Mouse (Mus musculus) forebrain, embryonic 12.5 days (tissue): ENCODE measurements around the gene Ppp1r15b. TPM values are rescaled to one million over a fixed set of nuclear protein-coding genes. Genes with fewer than 3 reads are reported as not detected.

ENCODE experiments used
- ATAC-seq: fragments of 200-750 bp; cut with Nextera tagmentation; 2 replicates; pipeline ENCODE4 v1.8.0; 2017; ENCODE audit warnings: moderate TSS enrichment; ENCODE audit not compliant: low FRiP score
- H3K27ac ChIP-seq: fragments of 300-500 bp; sonication (generic); 2 replicates; pipeline ENCODE4 v1.5.1; 2016; ENCODE audit warnings: mild to moderate bottlenecking
- H3K27me3 ChIP-seq: fragments of 300-500 bp; sonication (generic); 2 replicates; pipeline ENCODE4 v1.6.1; 2016; ENCODE audit warnings: mild to moderate bottlenecking
- H3K36me3 ChIP-seq: fragments of 300-500 bp; sonication (generic); replicated peaks from 2 replicates; pipeline ENCODE4 v1.6.1; 2016; ENCODE audit warnings: mild to moderate bottlenecking
- H3K4me1 ChIP-seq: fragments of 300-500 bp; sonication (generic); 2 replicates; pipeline ENCODE4 v1.6.1; 2016
- H3K4me2 ChIP-seq: fragments of 300-500 bp; sonication (generic); 2 replicates; pipeline ENCODE4 v1.6.1; 2016; ENCODE audit warnings: mild to moderate bottlenecking, moderate library complexity
- H3K4me3 ChIP-seq: fragments of 300-500 bp; sonication (generic); replicated peaks from 2 replicates; pipeline ENCODE4 v1.5.1; 2016; ENCODE audit warnings: mild to moderate bottlenecking
- H3K9ac ChIP-seq: fragments of 300-500 bp; sonication (generic); 2 replicates; pipeline ENCODE4 v1.6.1; 2016; ENCODE audit warnings: mild to moderate bottlenecking
- H3K9me3 ChIP-seq: fragments of 300-500 bp; sonication (generic); 2 replicates; pipeline ENCODE4 v1.6.1; 2016
- WGBS: fragments of 180-500 bp; shearing (Covaris S2); methylation state at CpG from one replicate; pipeline ENCODE4 v1.1.7; 2016; 5-methylcytosine and 5-hydroxymethylcytosine counted together
- polyA plus RNA-seq: library from polyadenylated mRNA; unstranded; fragments of >200 nt; fragmentation: Nextera tagmentation; extraction: Ambion mirVana; gene quantifications from 2 replicates; pipeline ENCODE4 v1.2.1, GENCODE M21; 2016

Ppp1r15b gene
- polyA plus RNA-seq, 1 experiment from 2014 or later, result 58.3 TPM

- Histone ChIP-seq H3K4me3 (no peak overlapping the region), H3K4me1 (no peaks in the 10 kb centered on the region), H3K27ac (no peak overlapping the region), H3K9me3 (no peaks in the 10 kb centered on the region), H3K9ac (no peak overlapping the region), H3K27me3 (no peaks in the 10 kb centered on the region), H3K4me2 (no peak overlapping the region), H3K36me3 (peaks cover 94% of the 10 kb centered on the region)
- ATAC-seq, result no peak
- 92% methylated on average over 7 of the region's 7 CpGs for WGBS
These were observed 37.2 kb upstream of the Ppp1r15b start for GRCm38 (mm10) chr1:133093719-133094118.

GRCm38 (mm10) chr1:133100980-133101798 lies 29.8 kb upstream of the Ppp1r15b start:
- 39% methylated on average over 17 of the region's 17 CpGs for WGBS
- H3K27ac ChIP-seq, result no peak overlapping the region
- peak; percentile 60 for ATAC-seq
- no peak overlapping the region for H3K9ac ChIP-seq
- no peaks in the 10 kb centered on the region for H3K9me3 ChIP-seq
- peaks cover 96% of the 10 kb centered on the region for H3K36me3 ChIP-seq
- no peaks in the 10 kb centered on the region for H3K4me1 ChIP-seq
- no peak overlapping the region for H3K4me2 ChIP-seq
- H3K27me3 ChIP-seq, result no peaks in the 10 kb centered on the region
- no peak overlapping the region for H3K4me3 ChIP-seq

- H3K36me3 ChIP-seq, result peaks cover 94% of the 10 kb centered on the region
- ATAC-seq, result no peak
- no peaks in the 10 kb centered on the region for H3K4me1 ChIP-seq
- no peaks in the 10 kb centered on the region for H3K9me3 ChIP-seq
- no peak overlapping the region for H3K9ac ChIP-seq
- H3K27ac ChIP-seq, result no peak overlapping the region
- H3K4me3 ChIP-seq, result no peak overlapping the region
- no peaks in the 10 kb centered on the region for H3K27me3 ChIP-seq
- no peak overlapping the region for H3K4me2 ChIP-seq
- 79% methylated on average over 5 of the region's 5 CpGs for WGBS
These were observed 28.8 kb upstream of the Ppp1r15b start for GRCm38 (mm10) chr1:133102108-133102507.

- Histone ChIP-seq H3K36me3 (peaks cover 88% of the 10 kb centered on the region), H3K9me3 (no peaks in the 10 kb centered on the region), H3K4me2 (no peak overlapping the region), H3K9ac (no peak overlapping the region), H3K4me1 (no peaks in the 10 kb centered on the region), H3K27me3 (no peaks in the 10 kb centered on the region), H3K4me3 (no peak overlapping the region), H3K27ac (no peak overlapping the region)
- no peak for ATAC-seq
- WGBS, result 95% methylated on average over 7 of the region's 7 CpGs
These were observed 27.6 kb upstream of the Ppp1r15b start for GRCm38 (mm10) chr1:133103315-133103714.

GRCm38 (mm10) chr1:133103871-133104270 lies 27.1 kb upstream of the Ppp1r15b start:
- no peak overlapping the region for H3K4me2 ChIP-seq
- no peak overlapping the region for H3K4me3 ChIP-seq
- H3K27ac ChIP-seq, result no peak overlapping the region
- 91% methylated on average over 6 of the region's 6 CpGs for WGBS
- H3K36me3 ChIP-seq, result peaks cover 82% of the 10 kb centered on the region
- H3K27me3 ChIP-seq, result no peaks in the 10 kb centered on the region
- no peak for ATAC-seq
- no peak overlapping the region for H3K9ac ChIP-seq
- H3K9me3 ChIP-seq, result no peaks in the 10 kb centered on the region
- no peaks in the 10 kb centered on the region for H3K4me1 ChIP-seq

- Histone ChIP-seq H3K9me3 (0 out of 2 replicates have a peak, but pooled peaks cover 4% of the 10 kb centered on the region), H3K9ac (no peak overlapping the region), H3K27me3 (no peaks in the 10 kb centered on the region), H3K27ac (no peak overlapping the region), H3K36me3 (peaks cover 6% of the 10 kb centered on the region; the same call in 1 of the 2 replicates), H3K4me3 (no peak overlapping the region), H3K4me2 (no peak overlapping the region), H3K4me1 (no peaks in the 10 kb centered on the region)
- no peak for ATAC-seq
- 95% methylated on average over 4 of the region's 4 CpGs for WGBS
These were observed 14.8 kb upstream of the Ppp1r15b start for GRCm38 (mm10) chr1:133116108-133116507.

GRCm38 (mm10) chr1:133118127-133118526 lies 12.8 kb upstream of the Ppp1r15b start:
- H3K36me3 ChIP-seq, result 0 out of 2 replicates have a peak, but pooled peaks cover under 1% of the 10 kb centered on the region
- H3K27me3 ChIP-seq, result no peaks in the 10 kb centered on the region
- 91% methylated on average over 5 of the region's 5 CpGs for WGBS
- no peak overlapping the region for H3K27ac ChIP-seq
- no peak overlapping the region for H3K4me3 ChIP-seq
- H3K9me3 ChIP-seq, result 0 out of 2 replicates have a peak, but pooled peaks cover 4% of the 10 kb centered on the region
- H3K9ac ChIP-seq, result no peak overlapping the region
- no peaks in the 10 kb centered on the region for H3K4me1 ChIP-seq
- no peak for ATAC-seq
- no peak overlapping the region for H3K4me2 ChIP-seq

GRCm38 (mm10) chr1:133118844-133119243 lies 12.1 kb upstream of the Ppp1r15b start:
- ATAC-seq, result no peak
- 89% methylated on average over 3 of the region's 3 CpGs for WGBS
- no peaks in the 10 kb centered on the region for H3K4me1 ChIP-seq
- H3K9me3 ChIP-seq, result 0 out of 2 replicates have a peak, but pooled peaks cover 4% of the 10 kb centered on the region
- H3K27me3 ChIP-seq, result no peaks in the 10 kb centered on the region
- H3K9ac ChIP-seq, result no peak overlapping the region
- H3K27ac ChIP-seq, result no peak overlapping the region
- no peak overlapping the region for H3K4me2 ChIP-seq
- no peak overlapping the region for H3K4me3 ChIP-seq
- no peaks in the 10 kb centered on the region for H3K36me3 ChIP-seq

GRCm38 (mm10) chr1:133119931-133120712 lies 10.8 kb upstream of the Ppp1r15b start:
- H3K27me3 ChIP-seq, result no peaks in the 10 kb centered on the region
- 0 out of 2 replicates have a peak, but pooled peaks cover under 1% of the 10 kb centered on the region for H3K9me3 ChIP-seq
- no peak overlapping the region for H3K4me2 ChIP-seq
- H3K9ac ChIP-seq, result no peak overlapping the region
- H3K4me1 ChIP-seq, result no peaks in the 10 kb centered on the region
- H3K36me3 ChIP-seq, result no peaks in the 10 kb centered on the region
- ATAC-seq, result no peak
- 74% methylated on average over 7 of the region's 7 CpGs for WGBS
- no peak overlapping the region for H3K4me3 ChIP-seq
- H3K27ac ChIP-seq, result no peak overlapping the region

- ATAC-seq, result no peak
- 69% methylated on average over 6 of the region's 6 CpGs for WGBS
- no peak overlapping the region for H3K27ac ChIP-seq
- H3K27me3 ChIP-seq, result no peaks in the 10 kb centered on the region
- no peaks in the 10 kb centered on the region for H3K9me3 ChIP-seq
- no peak overlapping the region for H3K4me2 ChIP-seq
- H3K4me3 ChIP-seq, result no peak overlapping the region
- no peaks in the 10 kb centered on the region for H3K4me1 ChIP-seq
- no peak overlapping the region for H3K9ac ChIP-seq
- no peaks in the 10 kb centered on the region for H3K36me3 ChIP-seq
These were observed 9.7 kb upstream of the Ppp1r15b start for GRCm38 (mm10) chr1:133121246-133121645.

GRCm38 (mm10) chr1:133124137-133124536 lies 6.8 kb upstream of the Ppp1r15b start:
- H3K36me3 ChIP-seq, result no peaks in the 10 kb centered on the region
- ATAC-seq, result no peak
- 85% methylated on average over 6 of the region's 6 CpGs for WGBS

GRCm38 (mm10) chr1:133125640-133126364 lies 5.1 kb upstream of the Ppp1r15b start:
- Histone ChIP-seq H3K36me3 (no peaks in the 10 kb centered on the region), H3K9ac (no peak overlapping the region)
- ATAC-seq, result no peak

More at GRCm38 (mm10) chr1:133124137-133124536, 6.8 kb upstream of the Ppp1r15b start:
- Histone ChIP-seq H3K4me3 (no peak overlapping the region), H3K9me3 (no peaks in the 10 kb centered on the region), H3K9ac (no peak overlapping the region), H3K27ac (no peak overlapping the region), H3K4me1 (peaks cover 2% of the 10 kb centered on the region), H3K27me3 (no peaks in the 10 kb centered on the region), H3K4me2 (no peak overlapping the region)

More at GRCm38 (mm10) chr1:133125640-133126364, 5.1 kb upstream of the Ppp1r15b start:
- H3K27ac ChIP-seq, result no peak overlapping the region
- no peaks in the 10 kb centered on the region for H3K27me3 ChIP-seq
- no peaks in the 10 kb centered on the region for H3K9me3 ChIP-seq
- H3K4me3 ChIP-seq, result no peak overlapping the region
- peaks cover 17% of the 10 kb centered on the region for H3K4me1 ChIP-seq
- 89% methylated on average over 9 of the region's 9 CpGs for WGBS
- H3K4me2 ChIP-seq, result no peak overlapping the region
